Mouse (Mus musculus) ES-Bruce4 (cell line): Measurements from ENCODE around the gene Pnpt1. TPM values are rescaled to one million over a fixed set of nuclear protein-coding genes. Genes with fewer than 3 reads are reported as not detected.

Experiments
- H3K27ac ChIP-seq: 2 replicates; pipeline ENCODE4 v1.5.1; 2012; ENCODE audit warnings: low read length, inconsistent platforms; ENCODE audit not compliant: insufficient read depth
- H3K27me3 ChIP-seq: 2 replicates; pipeline ENCODE4 v1.6.1; 2012; ENCODE audit warnings: mild to moderate bottlenecking, low read length, inconsistent platforms; ENCODE audit not compliant: control insufficient read depth, poor library complexity, insufficient read depth, severe bottlenecking
- H3K36me3 ChIP-seq: 2 replicates; pipeline ENCODE4 v1.6.1; 2012; ENCODE audit warnings: inconsistent platforms, mild to moderate bottlenecking, low read length, moderate library complexity; ENCODE audit not compliant: control insufficient read depth, poor library complexity, insufficient read depth, severe bottlenecking
- H3K4me1 ChIP-seq: one replicate; pipeline ENCODE4 v1.8.1; 2011; ENCODE audit warnings: low read length; ENCODE audit not compliant: control insufficient read depth, insufficient read depth
- H3K4me3 ChIP-seq: 2 replicates; pipeline ENCODE4 v1.5.1; 2011; ENCODE audit warnings: low read depth, mild to moderate bottlenecking, low read length
- H3K9ac ChIP-seq: 2 replicates; pipeline ENCODE4 v1.6.1; 2012; ENCODE audit warnings: low read depth, mild to moderate bottlenecking, inconsistent platforms; ENCODE audit not compliant: poor library complexity, severe bottlenecking
- H3K9me3 ChIP-seq: replicated peaks from 2 replicates; pipeline ENCODE4 v1.6.1; 2012; ENCODE audit warnings: mild to moderate bottlenecking, low read length, inconsistent platforms; ENCODE audit not compliant: control insufficient read depth, poor library complexity, insufficient read depth, severe bottlenecking
- CTCF ChIP-seq: IDR thresholded peaks from one replicate; pipeline ENCODE4 v1.8.1; 2011; ENCODE audit warnings: low read depth, low read length
- EP300 ChIP-seq: IDR thresholded peaks from 2 replicates; pipeline ENCODE4 v1.6.1; 2011; ENCODE audit warnings: low read depth, low read length; ENCODE audit not compliant: insufficient read depth
- POLR2A ChIP-seq: IDR thresholded peaks from one replicate; pipeline ENCODE4 v1.8.1; 2011; ENCODE audit warnings: low read length; ENCODE audit not compliant: insufficient read depth
- polyA plus RNA-seq: library from polyadenylated mRNA; stranded (reverse); fragments of >200 nt; gene quantifications from 2 replicates; pipeline ENCODE4 v1.2.4, GENCODE M21; 2011; ENCODE audit warnings: low read depth; ENCODE audit not compliant: missing spikeins, insufficient read depth, insufficient read length

Pnpt1 gene
- polyA plus RNA-seq, 1 experiment: 76.5 TPM

GRCm38 (mm10) chr11:29179319-29179718, 48.8 kb downstream of the Pnpt1 start:
- Histone ChIP-seq H3K4me1 (no peaks in the 10 kb centered on the region), H3K4me3 (no peak overlapping the region), H3K27me3 (no peaks in the 10 kb centered on the region), H3K27ac (no peak overlapping the region), H3K9me3 (no peaks in the 10 kb centered on the region), H3K36me3 (peaks cover 5% of the 10 kb centered on the region), H3K9ac (no peak overlapping the region)
- TF ChIP-seq EP300 (no peak), POLR2A (no peak), CTCF (no peak)

- H3K9ac ChIP-seq: no peak overlapping the region
- no peak overlapping the region for H3K4me3 ChIP-seq
- no peaks in the 10 kb centered on the region for H3K9me3 ChIP-seq
- no peak for TF ChIP-seq CTCF
- no peak for TF ChIP-seq POLR2A
- no peak for TF ChIP-seq EP300
- H3K36me3 ChIP-seq: peaks cover 5% of the 10 kb centered on the region
- no peaks in the 10 kb centered on the region for H3K4me1 ChIP-seq
- H3K27me3 ChIP-seq: no peaks in the 10 kb centered on the region
- no peak overlapping the region for H3K27ac ChIP-seq
Measured at GRCm38 (mm10) chr11:29180657-29181056, 50.1 kb downstream of the Pnpt1 start.

GRCm38 (mm10) chr11:29181751-29182150, 51.2 kb downstream of the Pnpt1 start:
- Histone ChIP-seq H3K27ac (no peak overlapping the region), H3K9ac (no peak overlapping the region), H3K4me1 (no peaks in the 10 kb centered on the region), H3K27me3 (no peaks in the 10 kb centered on the region), H3K36me3 (peaks cover 7% of the 10 kb centered on the region), H3K4me3 (no peak overlapping the region), H3K9me3 (no peaks in the 10 kb centered on the region)
- TF ChIP-seq CTCF (no peak), POLR2A (no peak), EP300 (no peak)

GRCm38 (mm10) chr11:29188981-29189380, 58.4 kb downstream of the Pnpt1 start:
- H3K9me3 ChIP-seq: no peaks in the 10 kb centered on the region
- H3K36me3 ChIP-seq: peaks cover 12% of the 10 kb centered on the region
- H3K27me3 ChIP-seq: no peaks in the 10 kb centered on the region
- H3K9ac ChIP-seq: no peak overlapping the region
- no peak overlapping the region for H3K4me3 ChIP-seq
- H3K4me1 ChIP-seq: no peaks in the 10 kb centered on the region
- TF ChIP-seq POLR2A (no peak), EP300 (no peak), CTCF (no peak)
- H3K27ac ChIP-seq: no peak overlapping the region

GRCm38 (mm10) chr11:29203653-29204052, 73.1 kb downstream of the Pnpt1 start:
- no peaks in the 10 kb centered on the region for H3K4me1 ChIP-seq
- no peaks in the 10 kb centered on the region for H3K9me3 ChIP-seq
- H3K9ac ChIP-seq: no peak overlapping the region
- H3K27ac ChIP-seq: no peak overlapping the region
- TF ChIP-seq CTCF (no peak), EP300 (no peak), POLR2A (no peak)
- peaks cover 10% of the 10 kb centered on the region for H3K36me3 ChIP-seq
- no peak overlapping the region for H3K4me3 ChIP-seq
- H3K27me3 ChIP-seq: no peaks in the 10 kb centered on the region

- no peak for TF ChIP-seq CTCF
- TF ChIP-seq EP300: no peak
- TF ChIP-seq POLR2A: no peak
- no peaks in the 10 kb centered on the region for H3K4me1 ChIP-seq
- H3K9me3 ChIP-seq: no peaks in the 10 kb centered on the region
- no peak overlapping the region for H3K27ac ChIP-seq
- H3K27me3 ChIP-seq: no peaks in the 10 kb centered on the region
- H3K9ac ChIP-seq: no peak overlapping the region
- no peak overlapping the region for H3K4me3 ChIP-seq
- peaks cover 14% of the 10 kb centered on the region for H3K36me3 ChIP-seq
Measured at GRCm38 (mm10) chr11:29209774-29210173, 79.2 kb downstream of the Pnpt1 start.

Other genes starting within 250 kb of the Pnpt1 start
- gene Ppp4r3b, start 42.1 kb downstream of the Pnpt1 start, polyA plus RNA-seq: 44.3 and 51.8 TPM in 2 replicates
- gene Cfap36, start 116.7 kb downstream of the Pnpt1 start, polyA plus RNA-seq: 26.8 and 28.4 TPM in 2 replicates
- 28.4 and 30.8 TPM in 2 replicates for gene Ccdc88a, start 242.9 kb downstream of the Pnpt1 start, polyA plus RNA-seq